Mouse (Mus musculus) CH12.LX (cell line): ENCODE data around the gene Gm21976.

Source experiments
- CHD2 ChIP-seq: IDR thresholded peaks from 2 replicates; pipeline ENCODE4 v1.6.1; 2011; ENCODE audit warnings: low read length, improper control_type of control experiment
- CTCF ChIP-seq, 2 experiments: IDR thresholded peaks in 1 of 2; conservative IDR thresholded peaks in 1 of 2; 2 replicates each; pipeline ENCODE4 v1.5.1; 2011 to 2012; ENCODE audit warnings: low read depth in 2 of 2, low read length in 2 of 2, improper control_type of control experiment in 1 of 2, inconsistent platforms in 1 of 2, mild to moderate bottlenecking in 1 of 2, moderate library complexity in 1 of 2
- ELF1 ChIP-seq: IDR thresholded peaks from 2 replicates; pipeline ENCODE4 v1.6.1; 2014; ENCODE audit warnings: low read depth, mild to moderate bottlenecking, inconsistent platforms, low read length, improper control_type of control experiment
- GABPA ChIP-seq: IDR thresholded peaks from 2 replicates; pipeline ENCODE4 v1.6.1; 2012; ENCODE audit warnings: low read depth, low read length, improper control_type of control experiment, inconsistent platforms; ENCODE audit not compliant: insufficient replicate concordance
- JUND ChIP-seq: conservative IDR thresholded peaks from 2 replicates; pipeline ENCODE4 v1.6.1; 2011; ENCODE audit warnings: low read depth, low read length, improper control_type of control experiment
- MAX ChIP-seq: IDR thresholded peaks from 2 replicates; pipeline ENCODE4 v1.6.1; 2011; ENCODE audit warnings: low read length, improper control_type of control experiment
- NELFE ChIP-seq: IDR thresholded peaks from 2 replicates; pipeline ENCODE4 v1.6.1; 2011; ENCODE audit warnings: low read depth, low read length, improper control_type of control experiment
- PAX5 ChIP-seq: IDR thresholded peaks from 2 replicates; pipeline ENCODE4 v1.6.1; 2012; ENCODE audit warnings: low read length, inconsistent platforms, mixed read lengths
- POLR2A ChIP-seq: IDR thresholded peaks from 2 replicates; pipeline ENCODE4 v1.6.1; 2011; ENCODE audit warnings: low read depth, mild to moderate bottlenecking, improper control_type of control experiment, low read length
- SMC3 ChIP-seq: IDR thresholded peaks from 2 replicates; pipeline ENCODE4 v1.6.1; 2011; ENCODE audit warnings: low read depth, low read length, improper control_type of control experiment
- TCF12 ChIP-seq: IDR thresholded peaks from 2 replicates; pipeline ENCODE4 v1.6.1; 2014; ENCODE audit warnings: low read depth, mild to moderate bottlenecking, inconsistent platforms, low read length, improper control_type of control experiment
- ZC3H11A ChIP-seq: IDR thresholded peaks from 2 replicates; pipeline ENCODE4 v1.6.1; 2012; ENCODE audit warnings: low read depth, mild to moderate bottlenecking, inconsistent platforms, low read length, improper control_type of control experiment
- ZMIZ1 ChIP-seq: IDR thresholded peaks from 2 replicates; pipeline ENCODE4 v1.6.1; 2012; ENCODE audit warnings: low read depth, mild to moderate bottlenecking, inconsistent platforms, low read length, improper control_type of control experiment

- TF ChIP-seq POLR2A (no peak), MAX (no peak), JUND (no peak), TCF12 (no peak), ZMIZ1 (no peak), GABPA (no peak), CTCF (conservative IDR thresholded peaks at IDR 0.05 in 1 of 2, IDR thresholded peaks at IDR 0.05 in 1 of 2; ENCODE audit: low read depth in 2 of 2, low read length in 2 of 2) (no peak), PAX5 (no peak), ELF1 (no peak), CHD2 (no peak), SMC3 (no peak), ZC3H11A (no peak), NELFE (no peak)
Observed at GRCm38 (mm10) chr13:98315124-98315523, 35.4 kb downstream of the Gm21976 start.
